ENCODE assay signal across 14 mouse cellular contexts in the genomic region with DNA sequence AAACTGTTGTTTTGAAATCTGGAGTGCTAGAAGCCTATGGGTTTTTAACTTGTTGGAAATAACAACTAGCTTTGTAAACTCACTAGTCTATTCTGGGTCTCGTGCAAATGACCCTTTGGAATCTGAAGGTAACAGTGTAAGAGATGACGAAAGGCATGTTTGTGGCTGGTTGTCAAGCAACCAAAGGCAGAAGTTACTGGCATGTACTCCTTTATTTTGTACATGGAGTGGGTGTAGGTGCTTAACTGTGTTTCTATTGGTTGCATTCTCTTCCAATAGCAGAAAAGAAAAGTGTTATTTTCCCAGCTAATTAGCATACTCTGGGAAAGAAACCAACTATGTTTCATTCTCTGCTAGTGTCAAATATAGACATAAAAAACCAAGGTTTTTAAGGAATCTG. TPM values are rescaled to one million over a fixed set of nuclear protein-coding genes. Genes with fewer than 3 reads are reported as not detected.
DNase-seq lines count a peak whose midpoint lies in the region; ATAC-seq lines count a peak whose summit lies in the region.
"Had no signal": no experiment of that assay in that cellular context is flagged by ENCODE, and none has a peak within 500 bp of the region (broad histone marks: within the 10 kb centered on the region; RNA-seq: fewer than 3 reads in every experiment).

No protein-coding gene starts in this region.

- no peaks in the 10 kb centered on the region for H3K4me1 ChIP-seq in hindbrain, embryonic 16.5 days (ENCODE audit: control insufficient read depth, insufficient read depth, low read depth, low read length)
- no peaks in the 10 kb centered on the region for H3K4me1 ChIP-seq in hindbrain, embryonic 10.5 days (replicated peaks)
- no peaks in the 10 kb centered on the region for H3K4me1 ChIP-seq in neural tube, embryonic 15.5 days
- H3K4me1 ChIP-seq: embryonic facial prominence, embryonic 13.5 days; midbrain, embryonic 12.5 days had no signal

- no peak overlapping the region for H3K27ac ChIP-seq in hindbrain, embryonic 16.5 days (ENCODE audit: low read depth, low read length)
- no peak overlapping the region for H3K27ac ChIP-seq in hindbrain, embryonic 10.5 days
- H3K27ac ChIP-seq in neural tube, embryonic 15.5 days (replicated peaks), result no peak overlapping the region
- H3K27ac ChIP-seq: embryonic facial prominence, embryonic 13.5 days; midbrain, embryonic 12.5 days had no signal

- no peak overlapping the region for H3K9ac ChIP-seq in hindbrain, embryonic 16.5 days (ENCODE audit: low read depth, low read length)
- H3K9ac ChIP-seq in neural tube, embryonic 15.5 days (replicated peaks), result no peak overlapping the region
- H3K9ac ChIP-seq: embryonic facial prominence, embryonic 13.5 days; midbrain, embryonic 12.5 days had no signal

- H3K9me3 ChIP-seq in hindbrain, embryonic 16.5 days (ENCODE audit: control insufficient read depth, low read length), result no peaks in the 10 kb centered on the region
- H3K9me3 ChIP-seq in hindbrain, embryonic 10.5 days, result no peaks in the 10 kb centered on the region
- H3K9me3 ChIP-seq in neural tube, embryonic 15.5 days (replicated peaks), result no peaks in the 10 kb centered on the region
- H3K9me3 ChIP-seq: embryonic facial prominence, embryonic 13.5 days; midbrain, embryonic 12.5 days had no signal

- no peak overlapping the region for H3K4me3 ChIP-seq in hindbrain, embryonic 16.5 days (ENCODE audit: low read length)
- H3K4me3 ChIP-seq in hindbrain, embryonic 10.5 days, result no peak overlapping the region
- no peak overlapping the region for H3K4me3 ChIP-seq in neural tube, embryonic 15.5 days (replicated peaks)
- H3K4me3 ChIP-seq: embryonic facial prominence, embryonic 13.5 days; midbrain, embryonic 12.5 days had no signal

- intact Hi-C loops in heart, postnatal 25 days (cut with DNase I), result no loop called here

- DNase-seq in hindbrain, embryonic 10.5 days (ENCODE audit: low spot score), result no peak
- DNase-seq in neural tube, embryonic 10.5 days (ENCODE audit: extremely low spot score, low spot score), result no peak
- DNase-seq in heart, postnatal 25 days (ENCODE audit: low spot score), result peak; percentile 9
- DNase-seq in left cerebral cortex, adult 18-20 months (ENCODE audit: low spot score in 2 of 2), result no peak
- DNase-seq in gastrocnemius, adult 8-10 months (ENCODE audit: low spot score in 2 of 2), result no peak
- DNase-seq: cerebellum, adult 2 months; gastrocnemius, postnatal 36 days; kidney, postnatal 4 days; spleen, adult 18-20 months; thymus, adult 2 months had no signal

- no peak overlapping the region for H3K4me2 ChIP-seq in hindbrain, embryonic 16.5 days (ENCODE audit: low read length)
- H3K4me2 ChIP-seq in neural tube, embryonic 15.5 days, result no peak overlapping the region
- H3K4me2 ChIP-seq: embryonic facial prominence, embryonic 13.5 days; midbrain, embryonic 12.5 days had no signal

- no peaks in the 10 kb centered on the region for H3K36me3 ChIP-seq in hindbrain, embryonic 16.5 days (ENCODE audit: control insufficient read depth, insufficient read depth, low read length)
- H3K36me3 ChIP-seq in hindbrain, embryonic 10.5 days, result no peaks in the 10 kb centered on the region
- H3K36me3 ChIP-seq in neural tube, embryonic 15.5 days, result no peaks in the 10 kb centered on the region
- H3K36me3 ChIP-seq: embryonic facial prominence, embryonic 13.5 days; midbrain, embryonic 12.5 days had no signal

- 51% methylated on average over 2 of the region's 2 CpGs for WGBS in hindbrain, embryonic 16.5 days
- 75% methylated on average over 2 of the region's 2 CpGs for WGBS in hindbrain, embryonic 10.5 days
- WGBS in neural tube, embryonic 15.5 days, result 54% methylated on average over 2 of the region's 2 CpGs

- no peaks in the 10 kb centered on the region for H3K27me3 ChIP-seq in hindbrain, embryonic 16.5 days (replicated peaks; ENCODE audit: control insufficient read depth, insufficient read depth, low read length)
- H3K27me3 ChIP-seq in hindbrain, embryonic 10.5 days (ENCODE audit: insufficient read depth, poor library complexity, severe bottlenecking), result no peaks in the 10 kb centered on the region
- no peaks in the 10 kb centered on the region for H3K27me3 ChIP-seq in neural tube, embryonic 15.5 days (replicated peaks)
- H3K27me3 ChIP-seq: embryonic facial prominence, embryonic 13.5 days; midbrain, embryonic 12.5 days had no signal

- peak; percentile 58; the same call in 1 of the 2 replicates for ATAC-seq in hindbrain, embryonic 16.5 days
- ATAC-seq in neural tube, embryonic 15.5 days (ENCODE audit: low FRiP score), result 0 out of 2 replicates have a peak, but pooled peaks have one; percentile 35

RNA-seq across cellular contexts. Expression of a gene that starts 9.6 kb away (rescaled TPM):
- 7.3 and 7.7 TPM in 2 replicates for polyA plus RNA-seq in hindbrain, embryonic 16.5 days (2015; fragmentation: Nextera tagmentation; extraction: Ambion mirVana)
- polyA plus RNA-seq in hindbrain, embryonic 10.5 days (2016; fragmentation: Nextera tagmentation; extraction: Ambion mirVana), result 3.2 and 4.3 TPM in 2 replicates
- 7.2 and 7.5 TPM in 2 replicates for polyA plus RNA-seq in neural tube, embryonic 15.5 days (2015; fragmentation: Nextera tagmentation; extraction: Ambion mirVana)
- total RNA-seq in heart, postnatal 25 days (2021), result 10 to 100 TPM; 69.6 to 79.6 TPM
- total RNA-seq in left cerebral cortex, adult 18-20 months (2021), result 10 to 100 TPM; 89.7 to 90.4 TPM
- 10 to 100 TPM; 11.5 to 21.2 (median 15.5) TPM for total RNA-seq in gastrocnemius, adult 8-10 months (2022)

RNA-seq across cellular contexts. Expression of a gene that starts 35.9 kb away (rescaled TPM):
- 1.1 and 1.6 TPM in 2 replicates for polyA plus RNA-seq in hindbrain, embryonic 16.5 days (2015; fragmentation: Nextera tagmentation; extraction: Ambion mirVana)
- polyA plus RNA-seq in hindbrain, embryonic 10.5 days (2016; fragmentation: Nextera tagmentation; extraction: Ambion mirVana), result 2.0 and 2.4 TPM in 2 replicates
- 1.5 and 3.7 TPM in 2 replicates for polyA plus RNA-seq in neural tube, embryonic 15.5 days (2015; fragmentation: Nextera tagmentation; extraction: Ambion mirVana)
- total RNA-seq in heart, postnatal 25 days (2021), result 1 to 10 TPM; 2.2 to 2.5 TPM
- total RNA-seq in left cerebral cortex, adult 18-20 months (2021), result 10 to 100 TPM; 12.7 to 16.4 TPM
- total RNA-seq in gastrocnemius, adult 8-10 months (2022), result 1 to 10 TPM in 1 of 4 experiments, under 1 TPM in 3; 0.12 to 1.6 (median 0.61) TPM
